Mouse (Mus musculus) liver, embryonic 16.5 days (tissue): ENCODE results near the gene Atf4. TPM values are rescaled to one million over a fixed set of nuclear protein-coding genes. Genes with fewer than 3 reads are reported as not detected.

Experiments used
- ATAC-seq: fragments of 200-750 bp; cut with Nextera tagmentation; 2 replicates; pipeline ENCODE4 v1.8.0; 2017; ENCODE audit warnings: low read depth, mild to moderate bottlenecking, moderate number of reproducible peaks, moderate library complexity
- H3K27ac ChIP-seq: fragments of 300-500 bp; sonication (generic); 2 replicates; pipeline ENCODE4 v1.5.1; 2014; ENCODE audit warnings: mild to moderate bottlenecking, low read length
- H3K27me3 ChIP-seq: fragments of 300-500 bp; sonication (generic); 2 replicates; pipeline ENCODE4 v1.6.1; 2014; ENCODE audit warnings: low read depth, low read length, mixed read lengths; ENCODE audit not compliant: control insufficient read depth, insufficient read depth
- H3K36me3 ChIP-seq: fragments of 300-500 bp; sonication (generic); 2 replicates; pipeline ENCODE4 v1.6.1; 2014; ENCODE audit warnings: mild to moderate bottlenecking; ENCODE audit not compliant: control insufficient read depth, insufficient read depth
- H3K4me1 ChIP-seq: fragments of 300-500 bp; sonication (generic); 2 replicates; pipeline ENCODE4 v1.6.1; 2014; ENCODE audit warnings: low read depth, low read length, mixed read lengths; ENCODE audit not compliant: control insufficient read depth
- H3K4me2 ChIP-seq: fragments of 300-500 bp; sonication (generic); 2 replicates; pipeline ENCODE4 v1.6.1; 2014; ENCODE audit warnings: low read depth, low read length, mixed read lengths
- H3K4me3 ChIP-seq: fragments of 300-500 bp; sonication (generic); 2 replicates; pipeline ENCODE4 v1.5.1; 2014; ENCODE audit warnings: low read depth, mild to moderate bottlenecking, low read length
- H3K9ac ChIP-seq: fragments of 300-500 bp; sonication (generic); 2 replicates; pipeline ENCODE4 v1.6.1; 2014; ENCODE audit warnings: low read depth, low read length
- H3K9me3 ChIP-seq: fragments of 300-500 bp; sonication (generic); replicated peaks from 2 replicates; pipeline ENCODE4 v1.6.1; 2016; ENCODE audit warnings: low read length; ENCODE audit not compliant: control insufficient read depth
- WGBS: fragments of 180-500 bp; shearing (Covaris S2); extraction: QIAGEN DNeasy Blood & Tissue Kit; methylation state at CpG from one replicate; pipeline ENCODE4 v1.1.7; 2014; ENCODE audit not compliant: insufficient replicate concordance; 5-methylcytosine and 5-hydroxymethylcytosine counted together
- polyA plus RNA-seq: library from polyadenylated mRNA; unstranded; fragments of >200 nt; fragmentation: Nextera tagmentation; extraction: Ambion mirVana; gene quantifications from 2 replicates; pipeline ENCODE4 v1.2.1, GENCODE M21; 2015

Atf4 gene
- polyA plus RNA-seq, 1 experiment from 2014 or later = 139 TPM

DNA sequence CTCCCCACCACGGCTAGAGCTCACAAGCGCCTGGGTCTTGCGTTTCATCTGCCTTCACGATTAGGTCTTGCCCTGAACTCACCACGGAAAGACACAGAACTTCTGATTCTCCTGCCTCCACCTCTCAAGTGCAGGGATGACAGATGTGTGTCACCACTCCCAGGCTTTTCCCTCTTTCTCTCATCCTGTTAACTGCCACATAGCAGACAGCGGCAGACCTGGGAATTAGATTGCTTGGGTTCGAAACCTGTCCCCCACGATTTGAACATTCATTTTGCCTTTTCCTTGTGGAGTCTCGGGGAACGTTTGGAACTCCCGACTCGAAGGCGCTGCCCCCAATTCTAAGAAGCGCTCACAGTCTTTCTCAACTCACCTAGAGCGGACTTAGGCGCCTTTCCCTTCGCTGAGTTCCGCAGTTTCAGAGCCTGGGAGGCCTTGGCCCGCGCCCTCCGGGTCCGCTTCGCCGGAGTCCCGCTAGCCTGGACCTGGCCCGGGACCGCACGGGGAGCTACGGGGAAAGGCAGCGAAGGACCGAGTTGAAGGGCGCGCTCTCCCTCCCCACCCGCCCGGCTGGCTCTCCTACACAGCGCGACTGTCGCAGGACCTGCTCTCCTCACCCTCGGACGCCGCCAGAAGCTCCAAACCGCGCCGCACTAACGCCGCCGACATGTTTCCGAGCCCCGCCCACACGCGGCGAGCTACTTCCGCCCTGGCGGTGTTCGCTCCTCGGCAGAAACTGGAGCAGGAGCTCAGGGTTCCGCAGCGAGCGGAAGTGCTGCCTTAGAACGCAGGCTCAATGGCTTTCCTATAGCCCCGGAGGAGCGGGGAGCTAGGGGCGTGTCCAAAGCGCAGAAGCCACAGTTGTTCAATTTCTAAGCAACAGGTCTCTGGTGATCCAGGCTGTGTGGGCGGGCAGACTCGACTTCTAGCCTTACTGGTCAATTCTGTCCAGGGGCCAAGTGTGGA is 8.9 kb downstream of the Atf4 start, which contains the start of gene Rps19bp1:
Rps19bp1 (minus strand) TSS at position 706 of the 966 bp plus-strand sequence.
- H3K4me3 ChIP-seq = peak within 1 kb of the TSS; percentile 75
- H3K9me3 ChIP-seq = no peaks in the 10 kb centered on the region
- peak; percentile 96 for ATAC-seq
- no peaks in the 10 kb centered on the region for H3K27me3 ChIP-seq
- peaks cover 8% of the 10 kb centered on the region for H3K36me3 ChIP-seq
- peak within 1 kb of the TSS; percentile 86 for H3K9ac ChIP-seq
- H3K4me1 ChIP-seq = peaks cover 32% of the 10 kb centered on the region
- under 1% methylated on average over 66 of the region's 66 CpGs for WGBS
- H3K27ac ChIP-seq = peak within 1 kb of the TSS; percentile 78
- H3K4me2 ChIP-seq = peak within 1 kb of the TSS; percentile 79

DNA sequence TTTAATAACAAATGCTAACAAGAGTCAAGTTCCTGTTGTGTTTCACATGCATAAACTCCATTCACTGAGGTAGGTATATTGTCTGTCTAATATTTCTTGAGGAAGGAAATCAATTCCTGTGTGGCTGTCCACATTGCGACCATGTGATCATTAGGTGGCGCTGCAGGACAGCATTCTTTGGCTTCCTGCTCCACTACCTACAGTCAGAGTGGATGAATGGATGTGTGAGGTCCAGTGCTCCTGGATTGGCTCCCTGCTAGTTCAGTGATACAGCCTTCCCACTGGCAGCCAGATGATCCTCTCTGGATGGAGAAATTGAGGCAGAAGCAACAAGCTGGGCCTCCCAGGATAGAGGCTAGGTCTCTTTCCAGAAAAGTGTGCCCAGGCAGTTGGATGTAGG is 11.3 kb downstream of the Atf4 start:
- no peaks in the 10 kb centered on the region for H3K36me3 ChIP-seq
- H3K9ac ChIP-seq = no peak overlapping the region
- H3K4me3 ChIP-seq = no peak overlapping the region
- no peak overlapping the region for H3K4me2 ChIP-seq
- peaks cover 16% of the 10 kb centered on the region for H3K4me1 ChIP-seq
- WGBS = 0% methylated on average over 2 of the region's 2 CpGs
- H3K27me3 ChIP-seq = no peaks in the 10 kb centered on the region
- ATAC-seq = no peak
- peaks cover 3% of the 10 kb centered on the region; the same call in 1 of the 2 replicates for H3K9me3 ChIP-seq
- no peak overlapping the region for H3K27ac ChIP-seq

DNA sequence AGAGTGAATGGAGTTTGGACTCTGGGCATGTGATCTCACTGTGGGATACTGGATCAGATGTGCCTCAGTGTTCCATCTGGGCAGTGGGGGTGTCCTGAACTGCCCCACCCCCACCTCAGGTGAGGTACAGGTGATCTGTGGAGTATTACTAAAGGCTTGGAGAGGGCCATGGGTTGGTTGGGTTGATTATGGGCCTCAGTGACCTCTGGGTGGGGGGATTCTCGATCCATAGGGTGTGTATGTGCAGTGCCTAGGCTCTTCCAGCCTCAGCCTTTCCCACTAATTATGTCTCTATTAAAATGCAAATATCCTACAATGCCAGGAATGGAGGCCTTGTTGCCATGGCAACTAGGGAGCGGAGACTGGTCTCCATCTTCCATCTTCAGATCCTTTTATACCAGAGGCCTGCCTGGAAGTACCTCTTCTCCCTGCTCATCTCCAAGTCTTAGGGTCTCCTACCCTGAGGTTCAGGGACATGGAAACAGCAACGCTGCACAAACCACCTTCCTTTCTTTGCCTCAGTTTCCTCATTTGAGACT is 16.9 kb downstream of the Atf4 start:
- Histone ChIP-seq H3K9ac (no peak overlapping the region), H3K4me2 (no peak overlapping the region), H3K4me3 (no peak overlapping the region), H3K27me3 (peaks cover 2% of the 10 kb centered on the region; the same call in 1 of the 2 replicates), H3K36me3 (no peaks in the 10 kb centered on the region), H3K27ac (no peak overlapping the region), H3K9me3 (peaks cover 3% of the 10 kb centered on the region; the same call in 1 of the 2 replicates), H3K4me1 (no peaks in the 10 kb centered on the region)
- WGBS = 50% methylated on average over 3 of the region's 3 CpGs
- no peak for ATAC-seq

DNA sequence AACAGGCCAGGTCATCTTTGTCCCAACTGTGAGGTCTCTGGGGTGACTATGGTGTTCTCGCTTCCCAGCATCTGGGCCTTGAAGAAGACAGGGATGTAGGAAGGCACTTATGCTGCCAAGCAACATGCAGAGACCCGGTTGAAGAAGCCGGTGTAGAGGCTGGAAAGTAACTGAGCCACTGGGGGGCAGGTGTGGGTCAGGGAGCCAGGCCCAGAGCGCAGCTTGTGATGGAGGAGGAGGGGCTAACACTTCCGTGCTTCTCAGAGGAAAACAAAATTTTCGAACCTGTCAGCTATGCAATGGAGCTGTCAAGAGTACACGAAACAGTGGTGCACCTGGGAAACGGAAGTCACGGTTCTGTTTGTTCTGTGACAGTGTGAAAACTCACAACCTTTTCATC is 22.1 kb downstream of the Atf4 start:
- no peaks in the 10 kb centered on the region for H3K4me1 ChIP-seq
- H3K36me3 ChIP-seq = no peaks in the 10 kb centered on the region
- no peak overlapping the region for H3K4me3 ChIP-seq
- peaks cover 2% of the 10 kb centered on the region; the same call in 1 of the 2 replicates for H3K27me3 ChIP-seq
- no peak for ATAC-seq
- no peak overlapping the region for H3K27ac ChIP-seq
- 32% methylated on average over 9 of the region's 9 CpGs for WGBS
- H3K9me3 ChIP-seq = no peaks in the 10 kb centered on the region
- no peak overlapping the region for H3K9ac ChIP-seq
- no peak overlapping the region for H3K4me2 ChIP-seq

DNA sequence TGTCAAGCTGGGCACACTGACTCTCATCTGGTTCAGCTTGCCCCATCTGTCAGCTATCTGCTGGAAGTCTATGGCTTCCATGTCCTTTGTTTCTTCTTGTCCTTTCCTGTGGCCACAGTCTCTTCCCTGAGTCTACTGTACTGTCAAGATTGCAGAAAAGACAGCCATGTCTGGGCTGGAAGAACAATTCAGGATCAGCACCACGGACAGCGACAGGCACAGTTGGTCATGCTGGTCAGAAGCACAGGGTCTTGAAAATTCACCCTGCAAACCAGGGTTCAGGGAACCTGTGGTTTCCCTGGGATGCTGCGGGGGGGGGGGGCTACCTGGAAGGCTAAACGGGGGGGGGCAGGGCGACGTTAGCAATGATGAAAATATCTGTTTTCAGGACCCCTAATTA is 22.6 kb downstream of the Atf4 start:
- Histone ChIP-seq H3K4me1 (no peaks in the 10 kb centered on the region), H3K4me2 (no peak overlapping the region), H3K27ac (no peak overlapping the region), H3K9ac (no peak overlapping the region), H3K9me3 (no peaks in the 10 kb centered on the region), H3K4me3 (no peak overlapping the region), H3K27me3 (peaks cover 2% of the 10 kb centered on the region; the same call in 1 of the 2 replicates), H3K36me3 (no peaks in the 10 kb centered on the region)
- 0% methylated on average over 6 of the region's 6 CpGs for WGBS
- no peak for ATAC-seq

DNA sequence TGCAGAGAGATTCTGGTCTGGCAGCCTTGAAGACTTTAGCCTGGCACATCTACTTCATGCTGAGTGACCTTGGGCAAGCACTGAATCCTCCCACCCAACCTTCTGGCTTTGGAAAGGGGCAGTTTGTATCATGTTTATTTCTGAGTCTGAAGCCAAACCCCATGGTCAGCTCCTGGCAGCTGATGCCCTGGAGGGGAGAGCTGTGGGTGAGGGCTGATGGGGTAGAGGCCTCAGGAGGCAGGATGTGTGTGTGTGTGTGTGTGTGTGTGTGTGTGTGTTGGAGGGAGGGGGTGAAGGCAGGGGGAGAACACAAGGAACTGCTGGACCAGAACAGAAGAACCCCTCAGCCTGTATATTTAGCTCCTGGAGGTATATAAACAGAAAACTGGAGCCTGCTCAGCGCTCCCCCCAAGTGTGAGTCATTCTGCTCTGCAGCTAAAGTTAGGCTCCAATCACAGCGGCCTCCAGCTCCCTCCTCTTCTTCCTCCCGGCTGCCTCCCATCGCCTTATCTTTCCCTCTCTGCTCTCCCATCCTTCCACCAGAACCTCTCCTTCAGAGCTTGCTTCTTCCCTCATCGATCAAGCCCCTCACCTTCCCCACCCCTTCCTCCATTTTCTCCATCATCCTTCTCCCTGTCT is 23.3 kb downstream of the Atf4 start:
- Histone ChIP-seq H3K4me3 (no peak overlapping the region), H3K36me3 (no peaks in the 10 kb centered on the region), H3K9ac (no peak overlapping the region), H3K9me3 (no peaks in the 10 kb centered on the region), H3K4me2 (no peak overlapping the region), H3K27me3 (peaks cover 2% of the 10 kb centered on the region), H3K4me1 (no peaks in the 10 kb centered on the region), H3K27ac (no peak overlapping the region)
- ATAC-seq = no peak
- WGBS = 53% methylated on average over 5 of the region's 5 CpGs

DNA sequence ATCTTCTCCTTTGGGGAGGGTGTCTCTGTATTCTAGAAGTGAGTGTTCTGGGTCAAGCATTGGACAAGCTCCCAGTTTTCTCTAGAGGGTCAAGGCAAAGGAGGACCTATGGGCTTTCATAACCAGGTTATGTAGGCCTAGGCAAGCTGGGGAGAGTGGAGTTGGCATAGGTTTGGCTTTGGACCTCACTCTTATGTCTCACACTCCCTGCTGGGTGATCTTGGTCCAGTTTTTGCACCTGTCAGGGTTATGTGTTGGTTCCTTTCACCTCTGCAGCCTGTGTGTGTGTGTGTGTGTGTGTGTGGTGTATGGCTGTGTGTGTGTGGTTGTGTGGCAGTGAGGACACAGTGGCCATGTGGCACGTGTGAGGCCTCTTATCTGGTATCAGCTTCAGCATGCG is 24.1 kb downstream of the Atf4 start:
- no peak for ATAC-seq
- Histone ChIP-seq H3K9ac (no peak overlapping the region), H3K4me3 (no peak overlapping the region), H3K27ac (no peak overlapping the region), H3K9me3 (no peaks in the 10 kb centered on the region), H3K36me3 (no peaks in the 10 kb centered on the region), H3K4me2 (no peak overlapping the region), H3K4me1 (no peaks in the 10 kb centered on the region), H3K27me3 (peaks cover 8% of the 10 kb centered on the region)
- 57% methylated on average over 2 of the region's 2 CpGs for WGBS

DNA sequence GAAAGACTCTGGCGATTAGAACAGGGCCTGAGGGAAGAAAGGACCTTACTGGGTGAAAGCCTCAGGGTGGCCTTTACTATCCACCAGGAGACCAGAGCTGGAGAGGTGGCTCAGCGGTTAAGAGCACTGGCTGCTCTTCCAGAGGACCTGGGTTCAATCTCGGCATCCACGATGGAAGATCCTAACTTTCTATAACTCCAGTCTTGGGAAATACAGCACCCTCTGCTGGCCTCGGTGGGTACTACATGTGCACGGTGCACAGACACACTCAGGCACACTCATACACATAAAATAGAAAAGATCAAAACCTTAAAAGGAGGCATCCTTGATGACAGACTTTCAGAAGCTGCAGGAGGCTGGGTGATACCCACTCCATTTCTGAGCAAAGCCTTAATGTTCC is 25.7 kb downstream of the Atf4 start:
- no peaks in the 10 kb centered on the region for H3K36me3 ChIP-seq
- ATAC-seq = no peak
- H3K4me1 ChIP-seq = no peaks in the 10 kb centered on the region
- no peaks in the 10 kb centered on the region for H3K9me3 ChIP-seq
- no peak overlapping the region for H3K4me2 ChIP-seq
- no peak overlapping the region for H3K27ac ChIP-seq
- peaks cover 17% of the 10 kb centered on the region for H3K27me3 ChIP-seq
- H3K4me3 ChIP-seq = no peak overlapping the region
- no peak overlapping the region for H3K9ac ChIP-seq
- WGBS = 15% methylated on average over 6 of the region's 6 CpGs
